Mouse (Mus musculus): ENCODE results near the gene Gm867.

GRCm38 (mm10) chr10:75916840-75917239 lies 23.6 kb downstream of the Gm867 start:
- no peak for TF ChIP-seq CTCF (IDR thresholded peaks at IDR 0.05; ENCODE audit: borderline replicate concordance, insufficient read depth, low read depth, low read length)
- TF ChIP-seq POLR2A (IDR thresholded peaks at IDR 0.05; ENCODE audit: borderline replicate concordance, insufficient read depth, low read length) = no peak
